In the genomic region with DNA sequence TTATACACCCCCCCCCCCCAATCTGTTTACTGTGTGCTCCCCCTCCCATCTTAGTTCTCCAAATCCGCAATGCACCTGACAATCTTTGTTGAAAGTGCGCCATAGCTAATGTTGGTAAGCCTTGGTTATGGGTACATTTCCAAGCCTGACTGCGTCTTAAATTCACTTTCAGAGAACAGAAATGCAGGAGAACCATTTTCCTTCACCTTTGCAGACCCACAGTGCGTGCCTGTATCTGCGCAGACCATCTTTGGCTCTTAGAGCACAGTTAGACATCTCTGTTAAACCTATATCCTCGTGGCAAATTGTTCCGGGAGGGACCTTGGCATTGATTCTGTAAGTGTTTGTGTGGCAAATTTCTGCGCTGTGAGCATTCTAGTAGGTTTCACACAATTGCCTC, we compare ENCODE assay signal across 9 mouse cellular contexts. TPM values are rescaled to one million over a fixed set of nuclear protein-coding genes. Genes with fewer than 3 reads are reported as not detected.
DNase-seq lines count a peak whose midpoint lies in the region; ATAC-seq lines count a peak whose summit lies in the region.
"Had no signal": no experiment of that assay in that cellular context is flagged by ENCODE, and none has a peak within 500 bp of the region (broad histone marks: within the 10 kb centered on the region; RNA-seq: fewer than 3 reads in every experiment).

No protein-coding gene starts in this region.

- peaks cover 13% of the 10 kb centered on the region for H3K36me3 ChIP-seq in kidney, embryonic 15.5 days
- H3K36me3 ChIP-seq in forebrain, embryonic 12.5 days (replicated peaks) = no peaks in the 10 kb centered on the region
- peaks cover 2% of the 10 kb centered on the region; the same call in 1 of the 2 replicates for H3K36me3 ChIP-seq in intestine, embryonic 15.5 days
- no peaks in the 10 kb centered on the region for H3K36me3 ChIP-seq in neural tube, embryonic 14.5 days (ENCODE audit: control insufficient read depth, insufficient read depth, low read length)

- DNase-seq in kidney, adult 8-10 months = no peak
- no peak for DNase-seq in thymus, postnatal 25 days
- DNase-seq in left cerebral cortex, adult 8-10 months (ENCODE audit: low spot score in 2 of 2) = no peak

- no peak overlapping the region for H3K27ac ChIP-seq in kidney, embryonic 15.5 days
- no peak overlapping the region for H3K27ac ChIP-seq in forebrain, embryonic 12.5 days
- H3K27ac ChIP-seq in intestine, embryonic 15.5 days = no peak overlapping the region
- H3K27ac ChIP-seq in neural tube, embryonic 14.5 days (ENCODE audit: low read depth, low read length) = peak overlapping the region; percentile 2; the same call in 1 of the 2 replicates

- H3K9me3 ChIP-seq in kidney, embryonic 15.5 days (replicated peaks) = 0 out of 2 replicates have a peak, but pooled peaks cover 9% of the 10 kb centered on the region
- peaks cover 16% of the 10 kb centered on the region for H3K9me3 ChIP-seq in forebrain, embryonic 12.5 days
- H3K9me3 ChIP-seq in intestine, embryonic 15.5 days = no peaks in the 10 kb centered on the region; the same call in 1 of the 2 replicates
- peaks cover 5% of the 10 kb centered on the region; the same call in 1 of the 2 replicates for H3K9me3 ChIP-seq in neural tube, embryonic 14.5 days (ENCODE audit: control insufficient read depth, low read length)

- peak overlapping the region; percentile 76 for H3K4me2 ChIP-seq in kidney, embryonic 15.5 days
- H3K4me2 ChIP-seq in forebrain, embryonic 12.5 days = peak overlapping the region; percentile 64
- H3K4me2 ChIP-seq in intestine, embryonic 15.5 days (replicated peaks) = peak overlapping the region; percentile 69
- peak overlapping the region; percentile 43 for H3K4me2 ChIP-seq in neural tube, embryonic 14.5 days (ENCODE audit: low read depth, low read length)

- no peak for ATAC-seq in kidney, embryonic 15.5 days (replicated peaks; ENCODE audit: low FRiP score)
- no peak; the same call in 1 of the 2 replicates for ATAC-seq in forebrain, embryonic 12.5 days (ENCODE audit: low FRiP score)
- no peak for ATAC-seq in intestine, embryonic 15.5 days
- peak; percentile 2; the same call in 1 of the 2 replicates for ATAC-seq in neural tube, embryonic 14.5 days (ENCODE audit: low read depth)

- peaks cover 4% of the 10 kb centered on the region; the same call in 1 of the 2 replicates for H3K27me3 ChIP-seq in kidney, embryonic 15.5 days
- H3K27me3 ChIP-seq in forebrain, embryonic 12.5 days = no peaks in the 10 kb centered on the region
- H3K27me3 ChIP-seq in intestine, embryonic 15.5 days (replicated peaks) = no peaks in the 10 kb centered on the region
- H3K27me3 ChIP-seq in neural tube, embryonic 14.5 days (ENCODE audit: control insufficient read depth, insufficient read depth, low read length) = no peaks in the 10 kb centered on the region

- H3K4me3 ChIP-seq in kidney, embryonic 15.5 days (replicated peaks) = peak overlapping the region; percentile 44
- peak overlapping the region; percentile 50 for H3K4me3 ChIP-seq in forebrain, embryonic 12.5 days (replicated peaks)
- H3K4me3 ChIP-seq in intestine, embryonic 15.5 days (replicated peaks) = 0 out of 2 replicates have a peak overlapping the region, but pooled peaks have one; percentile 43
- peak overlapping the region; percentile 31 for H3K4me3 ChIP-seq in neural tube, embryonic 14.5 days (ENCODE audit: low read depth, low read length)
- H3K4me3 ChIP-seq: myocyte had no signal

- no peak overlapping the region for H3K9ac ChIP-seq in kidney, embryonic 15.5 days
- H3K9ac ChIP-seq in forebrain, embryonic 12.5 days = peak overlapping the region; percentile 45; the same call in 1 of the 2 replicates
- no peak overlapping the region for H3K9ac ChIP-seq in intestine, embryonic 15.5 days
- H3K9ac ChIP-seq in neural tube, embryonic 14.5 days (replicated peaks; ENCODE audit: low read depth, low read length) = no peak overlapping the region

- WGBS in kidney, embryonic 15.5 days = 84% methylated on average over 8 of the region's 8 CpGs
- 75% methylated on average over 8 of the region's 8 CpGs for WGBS in forebrain, embryonic 12.5 days
- 87% methylated on average over 8 of the region's 8 CpGs for WGBS in intestine, embryonic 15.5 days
- WGBS in neural tube, embryonic 14.5 days = 70% methylated on average over 8 of the region's 8 CpGs

- H3K4me1 ChIP-seq in kidney, embryonic 15.5 days = no peaks in the 10 kb centered on the region
- H3K4me1 ChIP-seq in forebrain, embryonic 12.5 days = peaks cover 6% of the 10 kb centered on the region; the same call in 1 of the 2 replicates
- H3K4me1 ChIP-seq in intestine, embryonic 15.5 days (replicated peaks) = no peaks in the 10 kb centered on the region
- H3K4me1 ChIP-seq in neural tube, embryonic 14.5 days (ENCODE audit: control insufficient read depth, insufficient read depth, low read length) = no peaks in the 10 kb centered on the region

RNA-seq across cellular contexts. Expression of a gene that starts 0.5 kb away (rescaled TPM):
- 1.1 and 3.8 TPM in 2 replicates for polyA plus RNA-seq in kidney, embryonic 15.5 days (2015; fragmentation: Nextera tagmentation; extraction: Ambion mirVana)
- polyA plus RNA-seq in forebrain, embryonic 12.5 days (2016; fragmentation: Nextera tagmentation; extraction: Ambion mirVana) = 42.1 and 44.8 TPM in 2 replicates
- polyA plus RNA-seq in intestine, embryonic 15.5 days (2015; fragmentation: Nextera tagmentation; extraction: Ambion mirVana) = 10.3 and 14.5 TPM in 2 replicates
- 374 and 564 TPM in 2 replicates for polyA plus RNA-seq in neural tube, embryonic 14.5 days (2014; fragmentation: Nextera tagmentation; extraction: Ambion mirVana)
- total RNA-seq in left cerebral cortex, adult 8-10 months (2022) = 100 to 1,000 TPM; 339 to 374 (median 355) TPM
- total RNA-seq: common myeloid progenitor, adult 5-6 weeks had no signal
